Mouse (Mus musculus) retina, postnatal 7 days (tissue): Measurements from ENCODE around the gene Zfr.
"Not testable (repeated sequence)": the region's sequence is repeated elsewhere in the genome, so short reads cannot be mapped to it uniquely, and the experiment has no call there.

Experiments used
- DNase-seq: peaks from one replicate; pipeline ENCODE4 v3.0.0-alpha.2; 2012; ENCODE audit warnings: low read depth, low spot score

The Zfr gene

DNA sequence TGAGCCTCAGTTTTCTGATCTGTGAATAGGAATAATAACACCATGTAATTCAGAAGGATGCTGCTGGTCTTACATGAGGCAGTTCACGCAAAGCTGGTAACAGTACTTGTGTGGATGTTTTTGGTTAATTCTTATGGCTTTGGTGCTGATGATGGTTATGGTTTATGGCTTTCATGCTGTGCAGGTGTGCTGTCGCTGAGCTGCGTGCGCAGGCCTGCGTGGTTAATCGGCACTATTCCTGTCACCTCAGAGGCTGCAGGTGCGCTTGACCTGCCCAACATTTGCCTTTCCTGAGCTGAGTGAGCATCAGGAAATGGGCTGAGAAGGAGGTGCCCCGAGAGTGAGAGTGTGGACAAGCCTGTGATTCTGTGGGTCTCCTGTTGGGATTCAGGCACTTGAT lies 98.5 kb downstream of the Zfr start:
- no peak for DNase-seq

DNA sequence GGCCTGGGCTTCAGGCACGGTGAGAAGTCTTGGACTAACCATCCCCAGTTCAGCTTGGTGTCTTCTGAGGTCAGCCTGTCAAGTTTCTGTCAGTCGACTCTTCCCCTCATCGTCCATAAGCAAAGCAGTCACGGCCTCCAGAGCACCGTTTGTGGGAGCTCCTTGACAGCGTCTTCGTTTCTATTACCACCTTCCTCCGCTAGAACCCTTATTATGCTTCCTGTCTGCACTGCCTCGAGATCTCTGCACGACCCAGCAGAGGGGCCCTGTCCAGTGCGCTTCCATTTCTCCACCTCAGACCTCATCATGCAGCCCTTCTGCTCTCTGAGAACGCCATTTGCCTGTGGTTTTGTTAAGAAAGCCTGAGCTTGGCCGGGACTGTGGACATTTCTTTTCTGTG lies 99.2 kb downstream of the Zfr start:
- DNase-seq = no peak

DNA sequence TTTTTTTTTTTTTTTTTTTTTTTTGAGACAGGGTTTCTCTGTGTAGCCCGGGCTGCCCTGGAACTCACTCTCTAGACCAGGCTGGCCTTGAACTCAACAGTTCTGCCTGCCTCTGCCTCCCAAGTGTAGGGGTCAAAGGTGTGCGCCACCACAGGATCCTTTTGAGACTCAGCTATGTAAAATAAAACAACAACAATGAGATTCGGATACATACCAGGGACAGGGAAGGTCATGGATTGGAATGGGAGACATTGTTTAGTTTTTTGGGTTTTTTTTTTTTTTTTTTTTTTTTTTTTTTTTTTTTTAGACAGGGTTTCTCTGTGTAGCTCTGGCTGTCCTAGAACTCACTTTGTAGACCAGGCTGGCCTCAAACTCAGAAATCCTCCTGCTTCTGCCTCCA lies 99.7 kb downstream of the Zfr start:
- not testable (repeated sequence) for DNase-seq

GRCm38 (mm10) chr15:12217849-12218248 lies 100.2 kb downstream of the Zfr start:
- no peak for DNase-seq

- DNase-seq = no peak
Observed at GRCm38 (mm10) chr15:12218583-12219382, 101.2 kb downstream of the Zfr start.

DNA sequence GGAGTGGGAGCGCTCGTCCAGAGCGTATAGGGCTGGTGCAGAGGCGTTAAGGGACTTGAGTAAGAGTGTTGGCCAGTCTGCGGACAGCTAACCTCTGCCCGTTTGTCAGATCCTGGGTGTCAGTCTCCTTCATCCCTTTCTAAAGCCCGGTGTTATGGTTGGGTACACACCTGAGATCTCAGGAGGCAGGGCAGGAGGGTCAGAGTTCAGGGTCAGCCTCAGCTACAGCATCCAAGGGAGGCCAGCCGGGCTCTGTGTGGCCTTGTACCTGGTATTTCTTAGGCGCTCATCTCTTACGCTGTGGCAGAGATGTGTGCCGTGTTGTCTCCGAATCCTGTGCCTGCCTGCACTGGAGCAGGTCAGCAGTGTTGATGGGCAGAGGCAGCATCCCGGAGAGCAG lies 103.5 kb downstream of the Zfr start:
- no peak for DNase-seq

DNA sequence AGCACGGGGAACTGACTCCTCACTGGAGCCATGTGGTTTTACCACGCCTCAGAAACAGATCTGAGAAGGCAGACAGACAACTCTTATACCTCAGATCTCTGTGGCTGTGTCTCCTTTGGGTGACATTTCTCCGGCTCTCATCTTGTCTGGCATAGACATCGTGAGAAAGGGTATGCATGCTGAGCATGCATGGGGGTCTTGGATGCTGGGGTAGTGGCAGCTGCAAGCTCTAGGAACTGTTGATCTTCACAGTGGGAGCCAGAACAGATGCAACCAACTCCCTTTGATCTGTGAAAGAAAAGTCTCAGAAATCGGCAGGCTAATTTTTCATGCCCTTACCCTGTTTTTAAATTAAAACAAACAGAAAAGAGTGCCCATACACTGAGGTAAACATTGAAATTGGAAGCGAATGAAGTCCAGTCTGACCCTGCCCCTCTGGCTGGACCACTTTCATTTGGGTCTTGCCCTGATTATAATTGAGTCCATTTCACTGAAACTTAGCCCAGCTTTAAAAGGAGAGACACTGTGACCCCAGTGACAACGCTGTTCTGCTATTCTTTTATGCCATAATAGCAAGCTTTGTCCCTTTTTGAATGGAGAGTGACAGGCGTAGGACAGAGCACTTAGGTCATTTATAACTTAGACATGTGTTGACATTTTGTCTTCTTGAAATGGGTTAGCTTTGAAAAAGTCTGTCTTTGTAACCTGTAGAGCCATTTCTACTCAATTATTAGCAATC lies 105.1 kb downstream of the Zfr start:
- no peak for DNase-seq

DNA sequence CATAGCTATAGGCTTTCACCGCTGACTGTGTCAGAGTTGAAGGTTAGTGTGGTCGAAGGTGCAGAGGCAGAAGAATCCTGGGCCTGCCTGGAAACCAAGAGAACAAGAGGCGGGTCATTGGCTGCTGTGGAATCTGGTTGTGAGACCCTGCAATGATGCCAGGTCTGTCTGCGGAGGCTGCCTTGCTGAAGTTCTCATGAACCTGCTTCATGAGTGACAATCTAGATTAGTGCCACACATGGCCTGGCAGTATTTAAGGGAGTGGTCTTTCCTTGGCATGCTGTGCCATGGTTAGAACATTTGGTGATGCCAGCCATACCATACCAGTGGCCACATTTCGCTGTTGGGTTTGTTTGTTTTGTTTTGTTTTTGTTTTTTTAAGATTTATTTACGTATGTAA lies 105.8 kb downstream of the Zfr start:
- no peak for DNase-seq

DNA sequence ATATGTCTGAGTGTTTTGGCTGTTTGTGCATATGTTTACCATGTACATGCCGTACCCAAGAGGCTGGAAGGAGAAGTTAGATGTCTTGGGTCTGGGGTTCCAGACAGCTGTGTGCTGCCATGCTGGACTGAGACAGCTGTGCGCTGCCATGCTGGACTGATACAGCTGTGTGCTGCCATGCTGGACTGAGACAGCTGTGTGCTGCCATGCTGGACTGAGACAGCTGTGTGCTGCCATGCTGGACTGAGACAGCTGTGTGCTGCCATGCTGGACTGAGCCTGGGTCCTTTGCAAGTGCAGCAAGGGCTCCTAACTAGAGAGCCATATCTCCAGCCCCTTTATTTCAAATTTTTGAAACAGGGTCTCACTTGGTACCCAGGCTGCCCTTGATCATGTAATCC lies 106.6 kb downstream of the Zfr start:
- DNase-seq = no peak

DNA sequence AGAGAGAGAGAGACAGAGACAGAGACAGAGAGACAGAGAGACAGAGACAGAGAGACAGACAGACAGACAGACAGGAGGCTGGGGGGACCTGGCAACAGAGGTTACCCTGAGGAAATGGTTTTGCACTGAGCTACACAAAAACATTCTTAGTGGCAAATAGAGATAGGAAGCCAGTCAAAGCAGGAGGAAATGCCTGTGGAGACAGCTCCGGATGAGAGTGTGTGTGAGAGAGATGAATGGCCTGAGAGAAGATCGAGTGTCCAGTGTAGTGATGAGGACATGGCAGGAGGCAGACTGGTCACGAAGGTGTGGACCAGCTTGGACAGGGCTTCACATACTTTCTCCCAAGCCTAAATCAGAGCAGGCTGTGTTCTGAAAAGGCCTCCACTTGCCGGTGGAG lies 107.4 kb downstream of the Zfr start:
- DNase-seq = no peak

DNA sequence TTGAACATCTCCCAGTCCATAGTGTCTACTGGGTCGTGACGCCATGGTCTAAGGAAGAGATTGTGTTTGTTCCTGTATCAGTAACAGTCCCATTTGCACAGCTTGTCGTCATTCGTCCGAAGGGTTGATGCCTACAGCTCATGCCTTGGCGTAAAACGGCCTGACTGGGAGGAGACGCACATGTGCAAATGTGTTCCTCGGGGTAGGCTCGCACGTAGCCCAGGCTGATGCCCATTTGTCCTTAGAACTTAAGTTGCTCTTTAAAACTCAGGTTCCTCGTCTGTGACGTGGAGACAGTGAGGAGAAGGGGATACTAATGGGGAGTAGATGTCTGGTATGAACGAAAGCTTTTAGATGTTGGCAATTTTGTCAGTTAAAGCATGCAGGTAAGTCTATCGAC lies 109.3 kb downstream of the Zfr start:
- no peak for DNase-seq

GRCm38 (mm10) chr15:12227355-12227754 lies 109.7 kb downstream of the Zfr start:
- no peak for DNase-seq

DNA sequence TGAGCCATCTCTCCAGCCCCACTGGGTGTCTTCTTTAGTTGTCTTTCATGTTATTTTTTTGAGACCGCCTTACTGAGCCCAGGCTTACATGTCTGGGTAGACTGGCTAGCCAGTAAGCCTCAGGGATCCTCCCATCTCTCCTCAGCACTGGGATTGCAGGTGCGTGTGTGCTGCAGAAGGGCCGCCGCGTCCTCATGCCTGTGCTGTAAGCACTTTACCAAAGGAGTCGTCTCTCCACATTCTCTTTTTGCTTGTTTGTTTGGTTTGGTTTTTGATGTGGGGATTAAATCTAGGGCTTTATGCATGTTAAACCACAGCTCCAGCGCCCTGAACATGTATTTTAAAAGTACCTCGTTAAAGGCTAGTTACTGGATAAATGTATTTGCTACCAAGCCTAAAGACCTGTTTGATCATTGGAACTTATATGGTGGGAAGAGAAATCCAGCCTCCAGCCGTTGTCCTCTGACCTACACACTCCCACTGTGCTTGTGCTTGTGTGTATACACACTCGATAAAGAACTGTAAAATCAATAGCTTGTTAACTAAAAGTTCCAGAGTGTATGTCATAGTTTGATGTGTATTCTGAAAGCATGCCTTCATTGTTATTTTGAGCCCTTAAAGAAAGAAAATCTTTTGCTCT lies 112.1 kb downstream of the Zfr start:
- no peak for DNase-seq

GRCm38 (mm10) chr15:12230243-12230935 lies 112.8 kb downstream of the Zfr start:
- DNase-seq = no peak

- no peak for DNase-seq
Observed at GRCm38 (mm10) chr15:12231462-12231861, 113.8 kb downstream of the Zfr start.

- no peak for DNase-seq
Observed at GRCm38 (mm10) chr15:12232429-12232828, 114.8 kb downstream of the Zfr start.

DNA sequence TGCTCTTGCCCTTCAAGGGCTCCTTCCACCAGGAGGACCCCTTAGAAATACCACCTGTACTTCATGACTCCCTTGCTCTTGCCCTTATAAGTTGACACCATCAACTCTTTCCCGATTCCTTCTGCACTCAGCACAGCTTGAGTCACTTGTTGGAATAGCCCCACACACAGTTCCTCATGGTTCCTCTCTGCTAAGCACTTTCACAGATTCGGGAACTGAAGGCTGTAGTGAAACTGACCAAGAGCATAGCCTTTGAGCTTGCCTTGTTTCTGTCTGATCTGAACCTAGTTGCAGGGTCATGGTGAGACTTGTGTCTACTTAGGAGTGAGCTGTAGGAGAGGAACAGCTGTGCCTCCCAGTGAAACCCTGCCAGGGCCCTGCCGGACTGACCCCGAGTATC lies 115.4 kb downstream of the Zfr start:
- DNase-seq = no peak
